Mouse (Mus musculus) spleen, adult 18-20 months (tissue): ENCODE data around the gene Ghrhr.

Experiments used
- DNase-seq, 2 experiments: peaks; one replicate each; pipeline ENCODE4 v3.0.0; 2022; ENCODE audit warnings: mixed read lengths in 2 of 2

The Ghrhr gene

DNA sequence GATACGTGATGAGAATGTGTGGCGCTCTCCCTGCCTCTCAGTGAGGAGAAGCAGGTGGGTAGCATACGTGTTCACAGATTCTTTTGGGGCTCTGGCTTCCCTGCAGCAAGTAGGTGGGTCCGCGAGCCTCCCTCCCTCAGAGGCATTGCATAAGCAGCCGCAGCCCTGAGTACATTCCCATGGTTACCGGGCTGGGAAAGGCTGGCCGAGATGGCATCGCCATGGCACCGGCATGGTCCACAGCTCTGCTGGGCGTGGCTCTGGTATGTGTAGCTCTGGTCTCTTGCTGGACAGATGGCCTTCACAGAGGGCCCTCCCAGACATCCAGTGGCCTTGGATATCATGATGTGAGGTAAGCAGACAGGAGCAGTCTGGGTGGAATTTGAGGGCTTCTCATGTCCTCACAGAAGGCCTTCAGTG is 20.5 kb downstream of the Ghrhr start:
- no peak for DNase-seq

DNA sequence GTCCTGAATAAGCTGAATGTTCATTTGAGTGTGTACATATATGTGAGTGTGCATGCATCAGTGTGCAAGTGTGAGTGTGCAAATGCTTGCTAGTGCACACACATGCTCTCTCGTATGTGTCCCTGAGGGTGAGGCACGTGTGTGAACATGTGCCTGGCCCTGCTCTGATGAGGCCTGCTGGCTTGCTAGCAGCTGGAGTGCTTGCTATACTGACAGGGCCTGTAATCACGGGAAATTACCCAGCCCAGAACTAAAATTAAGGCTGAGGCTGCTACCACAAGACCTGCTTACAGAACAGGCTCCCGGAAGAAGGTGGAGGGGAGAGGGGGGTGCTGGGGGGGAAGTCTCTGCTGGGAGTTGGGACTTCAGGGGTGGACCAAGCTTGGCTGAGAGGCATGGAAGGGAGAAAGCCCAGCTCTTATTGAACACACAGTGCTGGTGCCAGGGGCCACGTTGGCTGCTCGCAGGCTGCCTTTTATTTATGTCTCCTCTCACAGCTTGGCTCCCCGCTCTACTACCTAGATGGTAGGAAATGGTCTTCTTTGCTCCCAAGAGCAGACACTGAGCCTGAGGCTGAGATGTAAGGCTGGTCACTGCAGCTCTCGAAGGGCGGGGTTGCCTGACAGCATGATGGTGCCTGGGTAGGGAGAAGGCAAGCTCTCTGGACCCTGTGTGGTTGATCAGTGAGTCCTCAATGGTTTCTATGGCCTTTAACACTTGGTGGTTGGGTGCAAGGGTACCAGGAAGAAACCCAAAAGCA is 23.0 kb downstream of the Ghrhr start:
- no peak for DNase-seq

DNA sequence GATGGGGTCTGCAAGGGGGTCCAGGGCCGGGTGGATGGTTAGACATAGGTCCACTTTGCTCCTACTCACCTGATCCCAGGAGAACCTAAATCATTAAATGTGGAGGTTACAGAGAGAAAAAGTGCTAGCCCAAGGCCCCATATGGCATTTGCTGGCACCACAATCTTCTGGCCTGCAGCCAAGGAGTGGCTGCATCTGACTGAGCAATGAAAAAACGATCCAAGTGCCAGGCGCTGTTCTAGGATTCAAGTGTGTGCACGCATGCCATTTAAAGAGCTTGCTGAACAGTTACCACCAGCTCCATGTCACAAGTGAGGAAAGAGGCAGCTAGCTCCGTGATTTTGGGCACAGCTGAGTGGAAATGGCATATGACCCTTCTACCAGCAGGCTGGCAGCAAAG is 23.8 kb downstream of the Ghrhr start:
- no peak for DNase-seq

DNA sequence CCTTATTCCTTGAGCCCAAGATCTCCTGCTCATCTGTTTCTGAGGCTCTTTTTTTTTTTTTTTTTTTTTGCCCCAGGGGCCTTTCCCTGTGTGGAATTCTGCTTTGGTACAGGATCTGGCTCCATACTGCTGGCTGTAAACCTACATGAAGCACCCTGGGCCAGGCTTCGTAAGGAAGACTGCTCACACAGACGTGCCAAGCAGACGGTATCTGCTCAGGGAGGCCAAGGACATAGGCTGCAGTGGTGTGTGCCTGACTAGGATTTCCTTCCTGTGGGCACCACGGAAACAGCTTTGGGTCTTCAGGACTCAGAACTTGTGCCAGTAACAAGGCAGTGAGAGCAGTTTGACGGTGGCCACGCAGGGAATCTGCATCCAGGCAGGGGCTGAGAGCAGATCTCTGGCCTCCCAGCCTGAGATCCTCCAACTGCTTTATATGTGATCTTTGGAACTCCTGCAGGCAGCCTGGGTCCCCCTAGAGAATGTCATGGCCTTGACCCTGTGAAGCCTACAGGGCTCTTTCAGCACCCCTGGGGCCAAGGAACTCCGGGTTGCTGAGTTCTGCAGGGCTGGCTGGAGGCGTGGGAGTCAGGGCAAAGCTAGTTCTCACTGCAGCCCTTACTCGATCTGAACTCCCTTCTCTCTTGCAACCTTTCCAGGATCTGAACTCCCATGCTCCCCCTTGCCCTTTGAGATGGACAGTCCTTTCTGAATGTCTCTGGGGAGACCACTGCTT is 26.1 kb downstream of the Ghrhr start:
- DNase-seq, result no peak

DNA sequence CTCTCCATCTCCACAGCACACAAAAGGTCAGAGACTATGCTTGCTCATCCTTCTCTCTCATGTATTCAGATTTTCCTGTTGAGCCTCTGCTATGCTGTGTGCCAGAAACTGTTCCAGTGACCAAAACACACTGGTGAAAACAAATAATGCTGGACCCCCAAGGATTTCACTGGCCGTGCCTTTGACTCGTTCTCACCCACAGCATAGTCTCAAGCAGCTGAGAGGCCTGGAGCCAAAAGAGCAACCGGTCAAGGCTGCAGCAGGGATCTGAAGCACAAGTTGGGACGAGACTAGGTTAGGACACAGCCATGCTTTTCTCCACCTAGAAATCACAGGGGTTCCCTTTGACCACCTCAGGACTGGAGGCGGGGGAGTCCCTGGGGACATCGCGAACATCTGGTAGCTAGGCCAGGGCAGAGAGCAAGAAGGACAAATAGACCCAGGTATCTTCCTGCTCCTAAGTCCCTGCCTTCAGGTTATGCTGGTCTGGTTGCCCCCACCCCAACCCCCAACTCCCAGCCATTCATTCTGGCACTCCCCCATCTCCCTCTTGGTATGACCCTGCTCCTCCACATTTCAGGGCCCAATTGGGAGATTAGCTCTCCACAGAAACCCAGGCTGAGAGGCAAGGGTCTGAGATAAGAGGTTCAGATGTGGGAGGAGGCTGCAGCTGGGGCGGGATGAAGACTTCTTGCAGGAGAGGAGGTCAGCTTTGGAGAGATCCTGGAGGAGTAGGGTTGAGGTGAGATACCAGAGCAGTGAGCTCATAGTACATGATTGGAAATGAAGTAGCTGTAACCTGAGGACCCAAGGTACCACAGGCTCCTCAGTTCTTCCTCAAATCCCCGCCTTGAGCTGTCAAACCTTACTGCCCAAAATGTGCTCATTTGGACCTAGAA is 27.6 kb downstream of the Ghrhr start:
- no peak for DNase-seq

DNA sequence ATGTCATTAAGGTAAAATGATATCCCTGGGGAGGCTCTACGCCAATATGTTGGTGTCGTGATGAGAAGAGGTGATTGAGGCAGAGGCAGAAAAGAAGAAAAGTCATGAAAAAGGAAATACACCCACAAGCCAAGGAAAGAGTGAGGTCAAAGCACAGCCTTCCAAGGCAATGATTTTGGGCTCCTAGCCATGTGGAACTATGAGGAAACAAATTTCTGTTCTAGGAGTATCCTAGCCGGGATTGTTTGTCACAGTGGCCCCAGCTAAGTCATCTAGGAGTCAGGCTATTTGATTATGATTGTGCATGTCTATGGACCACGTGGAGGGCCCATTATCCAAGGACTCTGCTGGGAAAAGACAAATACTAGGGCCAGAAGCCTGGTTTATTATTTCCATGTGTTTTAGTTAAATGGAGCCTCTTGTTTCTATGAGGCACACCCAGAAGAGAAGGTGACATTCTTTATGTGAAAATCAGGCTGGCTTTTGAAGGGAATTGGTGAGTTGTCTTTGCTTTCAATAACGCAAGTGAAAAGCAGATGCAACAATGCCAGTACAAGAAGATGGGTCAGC is 28.4 kb downstream of the Ghrhr start:
- no peak for DNase-seq

DNA sequence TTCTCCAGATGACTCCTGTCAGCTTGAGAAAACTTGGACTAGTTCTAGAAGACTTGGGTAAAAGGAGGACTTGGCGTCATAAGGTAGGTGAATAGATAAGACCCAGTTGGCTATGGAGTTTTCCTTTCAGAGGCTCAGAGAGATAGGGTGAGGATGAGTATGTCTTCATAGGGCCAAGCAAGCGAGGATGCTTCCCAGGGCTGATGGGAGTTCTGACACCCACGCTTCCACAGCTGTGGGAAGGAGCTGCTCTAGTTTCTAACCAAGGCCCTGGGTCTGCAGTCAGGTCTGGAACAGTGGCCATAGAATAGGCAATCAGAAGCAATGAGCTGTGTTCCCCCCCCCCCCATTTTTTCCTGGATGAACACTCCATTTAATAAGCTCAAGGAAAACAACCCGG is 31.2 kb downstream of the Ghrhr start:
- no peak for DNase-seq

DNA sequence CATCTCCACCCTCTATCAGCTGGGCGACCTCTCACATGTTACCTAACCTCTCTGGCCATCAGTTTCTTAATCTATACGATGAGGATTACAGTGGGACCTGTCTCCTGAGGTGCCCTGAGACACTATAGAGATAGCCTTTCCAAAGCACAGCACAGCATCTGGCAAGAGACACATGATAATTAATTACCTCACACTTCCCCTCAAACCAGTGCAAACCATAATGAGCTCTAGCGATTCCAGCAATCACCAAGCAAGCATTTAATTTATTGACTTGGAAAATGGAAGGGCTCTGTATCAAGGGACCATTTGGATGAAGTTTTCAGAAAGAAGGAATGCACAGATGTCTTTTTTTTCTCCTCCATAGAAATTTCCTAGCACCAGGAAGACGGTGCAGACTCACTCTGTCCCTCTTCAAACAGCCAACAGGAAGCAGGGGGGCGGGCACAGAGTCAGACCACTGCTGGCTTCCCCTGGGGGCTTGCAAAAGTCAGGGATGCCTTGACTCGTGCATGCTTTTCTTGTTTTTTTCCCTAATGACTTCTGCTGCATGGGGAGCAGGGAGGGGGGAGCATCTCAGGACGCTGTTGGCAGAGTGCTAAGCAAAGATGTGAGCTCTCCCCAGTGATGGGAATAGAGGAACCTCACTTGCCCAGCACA is 34.2 kb downstream of the Ghrhr start:
- no peak for DNase-seq

DNA sequence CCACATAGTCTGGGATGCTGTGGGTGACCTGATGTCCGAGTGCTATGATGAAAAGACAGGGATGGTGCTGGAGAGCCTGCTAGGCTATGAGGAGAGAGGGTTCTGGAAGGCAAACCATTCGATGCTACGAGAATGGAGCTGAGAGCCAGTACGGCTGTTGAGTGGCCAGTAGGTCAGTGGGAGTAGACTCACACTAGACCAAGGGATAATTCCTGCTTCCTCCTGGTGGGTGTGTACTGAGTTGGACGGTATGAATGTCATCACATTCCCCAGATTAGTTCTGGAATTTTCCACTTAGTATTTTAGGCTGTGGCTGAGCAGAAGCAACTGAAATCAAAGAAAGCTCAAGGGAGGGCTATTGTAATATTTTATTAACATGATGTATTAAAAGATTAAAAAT is 34.9 kb downstream of the Ghrhr start:
- no peak for DNase-seq

DNA sequence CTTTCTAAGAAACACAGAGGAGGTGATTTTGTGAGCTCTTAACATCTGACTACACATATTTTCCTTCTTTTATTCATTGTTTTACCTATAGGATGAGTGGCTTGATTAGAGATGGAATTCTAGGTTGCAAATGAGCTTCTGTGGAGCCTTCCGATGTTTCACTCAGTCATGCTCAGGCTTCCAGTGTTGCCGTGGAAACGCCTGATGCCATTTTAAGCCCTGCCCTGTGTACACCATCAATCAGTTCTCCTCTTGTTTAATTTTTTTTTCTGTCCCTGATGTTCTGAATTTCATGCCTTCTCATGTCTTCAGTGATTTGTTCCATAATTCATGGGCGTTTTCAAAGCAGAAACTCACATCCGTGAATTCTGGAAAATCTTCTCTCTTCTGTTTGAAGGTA is 40.1 kb downstream of the Ghrhr start:
- DNase-seq, result no peak

DNA sequence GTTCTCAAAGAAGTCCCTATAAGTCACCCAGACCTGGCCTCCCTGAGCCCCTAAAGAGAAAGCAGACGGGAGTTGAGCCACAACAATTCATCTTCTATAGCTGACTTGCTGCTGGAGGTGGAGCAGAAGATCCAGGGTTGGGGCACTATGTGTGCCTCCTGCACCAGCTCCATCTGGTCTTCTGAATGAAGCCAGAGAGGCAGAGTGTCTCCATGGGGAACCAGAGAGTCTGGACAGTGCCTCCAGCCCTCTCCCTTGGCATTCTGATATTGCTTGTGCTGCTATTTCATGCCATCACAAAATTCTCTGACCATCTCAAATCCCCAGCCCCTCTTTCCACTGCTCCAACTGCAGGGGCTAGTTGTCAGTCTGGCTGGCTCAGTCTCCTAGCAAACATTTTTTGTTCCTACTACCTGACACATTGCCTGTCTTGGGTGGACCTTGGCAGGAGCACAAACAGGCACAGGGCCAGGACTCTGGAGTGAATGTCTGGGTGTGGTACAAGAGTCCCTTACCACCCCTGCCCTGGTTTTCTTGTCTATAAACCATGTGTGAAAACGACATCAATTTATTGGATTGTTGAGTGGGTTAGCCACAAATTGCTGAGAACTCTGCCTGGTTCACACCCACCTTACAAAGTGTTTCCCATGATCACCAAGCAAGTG is 42.8 kb downstream of the Ghrhr start:
- no peak for DNase-seq

DNA sequence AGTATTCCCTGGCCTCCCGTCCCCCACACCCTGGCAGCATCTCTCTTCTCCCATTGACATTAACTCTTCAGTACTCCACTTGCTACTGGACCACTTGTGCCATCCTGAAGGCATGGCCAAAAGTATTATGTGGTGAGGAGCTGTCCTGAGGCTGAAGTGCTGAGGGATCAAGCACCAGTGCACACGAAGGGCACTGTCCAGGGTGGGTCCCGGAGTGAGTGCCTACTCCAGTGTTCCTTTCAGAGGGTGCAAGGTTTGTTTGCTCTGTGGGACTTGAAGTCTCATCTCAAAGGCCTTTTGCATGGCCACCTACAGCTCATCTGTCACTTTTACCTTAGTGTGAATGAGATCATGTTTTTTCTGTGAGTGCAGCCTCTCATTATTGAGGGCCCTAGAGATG is 44.3 kb downstream of the Ghrhr start:
- DNase-seq, result no peak

DNA sequence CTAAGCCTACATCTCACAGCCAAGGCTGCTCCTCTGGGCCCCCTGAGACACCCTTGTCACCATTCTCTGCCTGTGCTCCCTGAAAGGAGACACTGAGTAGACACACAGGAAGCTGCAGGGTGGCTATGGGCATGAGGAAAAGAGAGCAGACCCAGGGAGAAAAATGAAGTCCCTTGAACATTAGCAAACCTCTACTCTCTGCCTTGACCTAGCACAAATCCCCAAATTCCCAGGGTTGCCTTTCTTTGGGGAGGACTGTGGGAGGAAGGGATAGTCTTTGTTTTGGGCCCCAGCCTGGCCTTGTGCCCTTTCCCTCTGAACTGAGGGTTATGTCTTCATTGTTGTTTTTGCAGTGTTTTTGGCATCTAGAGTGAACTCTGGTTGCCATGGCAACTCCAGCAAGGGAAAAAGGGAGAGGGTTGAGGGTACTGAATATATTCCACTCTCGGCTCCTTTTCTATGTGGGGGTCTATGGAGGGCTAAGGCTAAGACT is 44.8 kb downstream of the Ghrhr start:
- no peak for DNase-seq

DNA sequence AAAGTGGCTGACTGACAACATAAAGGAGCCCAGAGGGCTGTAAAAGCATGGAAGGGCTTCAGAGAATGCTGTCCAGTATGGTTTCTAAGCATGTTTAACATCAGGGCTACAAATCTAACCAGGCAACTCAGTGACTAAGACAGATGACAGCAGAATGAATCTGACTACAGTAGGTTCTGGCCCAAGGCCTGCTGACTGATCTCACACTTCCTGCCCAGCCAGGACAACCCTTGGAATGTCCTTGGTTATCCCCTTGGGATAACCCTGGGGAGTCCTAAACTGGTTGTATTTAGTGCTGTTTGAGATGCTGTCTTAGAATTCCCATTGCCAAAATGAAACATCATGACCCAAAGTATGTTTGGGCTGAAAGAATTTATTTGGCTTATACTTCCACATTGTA is 56.0 kb downstream of the Ghrhr start:
- no peak for DNase-seq

DNA sequence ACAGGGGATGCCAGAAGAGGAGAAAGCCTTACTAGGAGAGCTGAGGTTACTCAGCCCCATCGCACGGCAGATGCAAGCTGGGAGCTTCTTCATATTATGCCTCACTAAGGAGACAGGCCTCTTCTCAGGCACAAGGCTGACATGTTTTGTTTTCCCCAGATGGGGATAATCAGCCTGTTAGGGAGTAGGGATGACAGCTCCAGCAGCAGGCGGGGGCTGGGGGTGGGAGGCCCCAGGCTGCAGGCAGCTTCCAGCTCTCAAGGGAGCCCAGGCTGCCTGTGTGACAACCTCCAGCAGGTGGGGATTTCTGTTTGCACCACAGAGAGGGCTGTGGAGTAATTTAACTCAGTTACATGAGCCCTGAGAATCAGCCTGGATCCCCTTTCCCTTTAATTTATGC is 58.3 kb downstream of the Ghrhr start:
- no peak for DNase-seq

DNA sequence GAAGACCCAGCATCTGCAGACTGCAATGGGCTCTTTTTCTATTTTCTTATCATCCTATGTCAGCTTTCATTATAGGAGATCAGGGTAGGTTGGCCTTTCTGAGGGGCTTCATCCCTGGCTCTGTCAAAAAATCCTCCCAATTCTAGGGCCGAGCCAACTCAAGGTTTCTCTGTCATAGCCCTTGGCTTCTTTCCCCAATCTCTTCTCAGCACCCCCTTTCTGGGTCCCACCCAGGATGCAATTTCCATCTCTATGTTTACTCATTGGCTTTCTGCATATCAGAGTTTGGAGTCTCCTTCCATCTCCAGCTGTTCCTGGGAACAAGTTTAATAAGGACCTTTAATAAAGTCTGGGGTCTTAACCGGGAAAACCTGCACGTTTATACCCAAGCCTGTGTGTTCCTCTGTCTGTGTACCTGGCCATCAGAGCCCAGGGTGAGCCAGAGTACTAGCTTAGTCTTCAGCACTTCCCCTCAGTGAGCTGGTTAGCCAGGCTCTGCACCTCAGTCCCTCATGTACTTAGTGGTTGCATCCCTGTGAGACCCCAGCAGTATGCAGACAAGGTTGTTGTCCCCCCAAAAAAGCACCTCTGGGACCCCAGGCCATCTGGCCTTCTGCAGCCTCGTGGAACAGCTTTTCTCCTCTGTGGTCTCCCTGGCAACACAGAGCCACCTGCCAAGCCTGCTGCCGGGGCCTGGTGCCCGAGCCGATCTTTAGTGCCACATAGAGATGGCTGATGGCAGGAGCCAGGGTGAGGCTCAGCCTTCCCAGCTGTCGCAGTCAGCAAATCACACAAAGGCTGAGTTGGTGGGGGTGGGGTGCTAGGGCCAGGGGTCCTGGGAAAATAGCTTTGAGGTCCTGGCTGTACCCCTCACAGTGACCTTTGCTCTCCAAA is 59.4 kb downstream of the Ghrhr start:
- no peak for DNase-seq

DNA sequence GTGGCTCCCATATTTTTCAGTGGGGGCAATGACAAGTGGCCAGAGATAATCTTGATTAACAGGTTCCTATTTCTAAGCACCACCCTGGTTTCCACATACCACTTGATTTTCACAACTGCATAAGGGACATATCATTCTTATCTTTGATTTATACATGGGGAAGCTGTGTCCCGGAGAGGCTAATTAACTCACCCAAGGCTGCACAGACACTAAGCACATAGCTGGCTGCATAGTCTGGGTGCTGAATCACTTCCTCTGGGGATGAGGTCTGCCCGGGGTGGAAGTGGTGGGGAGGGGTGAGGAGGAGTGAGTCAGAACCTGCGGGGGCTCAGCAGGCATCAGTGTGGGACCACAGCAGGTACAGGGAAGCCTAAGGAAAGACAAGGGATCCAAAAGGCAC is 61.8 kb downstream of the Ghrhr start:
- no peak for DNase-seq
